Mouse (Mus musculus) lung, adult 2 months (tissue): Measurements from ENCODE around the gene Rad18.

Experiments
- CTCF ChIP-seq: fragments of 200-500 bp; IDR thresholded peaks from 2 replicates; pipeline ENCODE4 v1.5.1; 2011; ENCODE audit warnings: mild to moderate bottlenecking, low read length, control low read depth; ENCODE audit not compliant: insufficient read depth
- POLR2A ChIP-seq: fragments of 200-500 bp; IDR thresholded peaks from 2 replicates; pipeline ENCODE4 v1.6.1; 2011; ENCODE audit warnings: low read depth, mild to moderate bottlenecking, control low read depth, low read length, borderline replicate concordance; ENCODE audit errors: extremely low read depth

- TF ChIP-seq POLR2A (peak; percentile 14; the same call in 1 of the 2 replicates), CTCF (no peak)
Observed at GRCm38 (mm10) chr6:112696056-112696950, at the start of gene Rad18.
